Mouse (Mus musculus) urinary bladder, postnatal 25 days (tissue): Measurements from ENCODE around the gene Kalrn.

Source experiments
- DNase-seq: peaks from one replicate; pipeline ENCODE4 v3.0.0; 2022; ENCODE audit warnings: low spot score

Kalrn gene

GRCm38 (mm10) chr16:34034267-34034666 is 539.1 kb downstream of the Kalrn start:
- no peak for DNase-seq

GRCm38 (mm10) chr16:34032011-34032645 is 541.2 kb downstream of the Kalrn start:
- no peak for DNase-seq

GRCm38 (mm10) chr16:34031565-34031964 is 541.8 kb downstream of the Kalrn start:
- DNase-seq: no peak

DNA sequence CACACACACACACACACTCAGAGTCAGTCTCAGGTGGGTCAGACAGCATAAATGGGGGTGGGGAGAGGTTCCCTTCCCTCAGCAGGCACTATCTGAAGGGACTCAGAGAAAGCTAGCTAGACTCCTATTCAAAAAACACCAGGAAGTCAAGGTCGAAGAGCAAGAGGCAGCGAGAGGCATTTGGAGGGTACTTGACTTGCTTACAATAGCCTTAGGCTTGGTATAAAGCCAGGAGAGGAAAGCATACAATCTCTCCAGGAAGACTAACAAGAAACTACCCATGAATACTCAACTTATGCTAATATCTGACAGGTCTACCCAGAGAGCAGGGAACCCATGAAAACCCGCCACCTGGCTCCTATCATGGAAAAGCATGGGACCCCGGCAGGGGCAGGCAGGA is 543.0 kb downstream of the Kalrn start:
- no peak for DNase-seq

DNA sequence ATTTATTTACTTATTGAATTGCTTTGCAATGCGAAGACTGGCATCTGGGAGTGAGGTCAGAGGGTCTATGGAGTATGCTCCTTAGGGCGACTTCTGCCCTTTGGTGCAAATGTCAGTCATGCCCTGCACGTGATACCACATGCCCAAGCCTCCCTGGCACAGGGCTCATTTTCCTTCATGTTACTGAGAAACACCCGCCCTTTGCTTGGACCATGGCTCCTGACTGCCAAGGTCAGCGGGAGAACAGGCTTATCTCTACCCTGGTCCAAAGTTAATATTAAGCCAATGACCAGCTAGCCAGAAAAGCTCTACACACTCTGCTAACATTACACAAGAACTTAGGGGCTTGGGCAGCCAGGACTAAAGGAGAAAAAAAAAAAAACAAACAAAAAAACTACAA is 543.5 kb downstream of the Kalrn start:
- no peak for DNase-seq

- no peak for DNase-seq
Observed at GRCm38 (mm10) chr16:34017241-34017640, 556.1 kb downstream of the Kalrn start.

DNA sequence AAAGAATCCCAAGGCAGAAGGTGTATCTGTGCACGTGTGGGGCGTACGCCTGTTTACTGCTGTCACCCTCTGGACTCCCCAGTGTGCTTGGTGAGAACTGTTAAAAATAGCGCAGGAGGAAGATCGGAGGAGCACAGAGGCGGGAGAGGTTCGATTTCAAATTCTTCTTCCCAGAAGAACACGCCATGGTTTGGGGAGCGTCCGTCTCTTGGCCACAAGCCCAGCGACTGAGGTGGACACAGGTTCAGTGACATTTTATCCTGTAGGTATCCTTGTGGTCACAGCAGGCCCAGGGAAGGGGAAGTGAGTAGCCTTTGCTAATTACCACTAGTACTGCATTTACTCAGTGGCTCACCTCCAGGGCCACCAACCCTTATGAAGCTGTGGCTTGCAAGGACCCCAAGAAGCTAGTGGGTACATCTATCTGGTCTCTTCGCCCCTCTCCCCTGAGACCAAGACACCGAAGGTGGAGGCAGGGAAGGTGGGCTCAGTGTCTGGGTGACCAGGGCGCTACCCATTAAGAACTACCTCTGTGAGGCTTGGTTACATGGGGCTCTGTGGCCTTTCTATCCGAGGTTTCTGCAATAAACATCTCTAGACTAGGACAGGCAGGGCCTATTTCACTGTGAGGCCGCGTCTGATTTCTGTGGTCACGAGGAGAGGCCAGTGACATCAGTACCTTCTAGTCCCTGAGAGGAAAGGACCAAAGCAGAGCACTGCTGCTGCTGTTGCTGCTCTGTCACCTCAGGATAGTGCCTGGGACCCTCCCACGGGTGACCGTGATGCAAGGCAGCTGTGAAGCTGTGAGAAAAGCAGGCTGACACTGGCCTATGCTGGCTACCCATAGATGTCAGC is 561.1 kb downstream of the Kalrn start:
- DNase-seq: no peak

DNA sequence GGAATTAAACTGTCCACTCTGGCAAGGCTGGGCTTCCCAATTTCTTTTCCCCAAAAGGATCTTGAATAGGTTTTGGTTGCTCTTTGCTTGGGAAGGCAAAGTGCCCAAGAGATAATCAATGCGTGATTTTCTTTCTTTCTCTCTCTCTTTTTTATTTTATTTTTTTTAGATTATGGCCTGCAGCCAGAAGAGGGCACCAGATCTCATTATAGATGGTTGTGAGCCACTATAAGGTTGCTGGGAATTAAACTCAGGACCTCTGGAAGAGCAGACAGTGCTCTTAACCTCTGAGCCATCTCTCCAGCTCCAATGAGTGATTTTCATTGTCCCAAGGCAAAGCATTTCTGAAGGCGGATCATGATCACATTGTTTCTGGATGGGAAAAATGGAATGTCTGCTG is 563.8 kb downstream of the Kalrn start:
- DNase-seq: no peak

DNA sequence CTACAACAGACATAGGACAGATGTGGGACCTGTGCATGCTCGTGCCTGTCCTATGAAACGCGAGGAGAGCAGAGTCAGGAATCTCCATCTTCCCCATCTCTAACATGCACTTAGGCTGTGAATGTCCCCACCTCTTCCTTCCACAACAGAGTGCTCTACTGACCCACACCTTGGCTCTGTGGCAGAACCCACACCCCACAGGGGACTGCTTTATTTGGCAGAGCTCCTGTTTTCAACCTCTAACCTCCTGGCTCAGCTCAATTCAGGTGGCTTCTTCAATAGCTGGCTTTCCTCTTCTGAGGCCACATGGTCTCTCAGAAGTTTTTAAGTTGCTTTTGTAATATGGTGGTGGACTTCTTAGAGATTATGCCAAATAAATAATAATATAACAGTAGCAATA is 567.3 kb downstream of the Kalrn start:
- DNase-seq: no peak

DNA sequence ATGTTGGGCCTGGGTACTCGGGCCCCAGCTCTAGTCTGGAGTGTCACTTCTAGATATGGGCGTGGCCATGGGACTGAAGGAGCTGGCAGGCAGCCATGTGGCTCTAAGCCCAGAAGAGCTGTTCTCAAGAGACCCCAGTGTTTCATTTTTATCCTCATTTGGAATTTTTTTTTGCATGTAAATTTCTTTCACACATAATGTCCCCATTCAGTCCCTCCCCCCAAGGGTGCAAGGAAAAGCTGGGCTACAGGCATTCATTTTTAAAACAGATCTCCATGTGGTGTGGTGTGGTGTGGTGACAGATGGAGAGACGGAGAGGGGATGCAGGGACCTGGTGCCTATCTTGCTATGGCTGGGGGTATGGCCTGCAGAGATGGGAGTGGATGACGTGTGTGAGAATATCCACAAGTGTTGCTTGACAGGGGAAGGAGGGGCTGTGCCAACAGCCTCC is 569.2 kb downstream of the Kalrn start:
- DNase-seq: no peak

- DNase-seq: no peak
Observed at GRCm38 (mm10) chr16:34003566-34004127, 569.7 kb downstream of the Kalrn start.

DNA sequence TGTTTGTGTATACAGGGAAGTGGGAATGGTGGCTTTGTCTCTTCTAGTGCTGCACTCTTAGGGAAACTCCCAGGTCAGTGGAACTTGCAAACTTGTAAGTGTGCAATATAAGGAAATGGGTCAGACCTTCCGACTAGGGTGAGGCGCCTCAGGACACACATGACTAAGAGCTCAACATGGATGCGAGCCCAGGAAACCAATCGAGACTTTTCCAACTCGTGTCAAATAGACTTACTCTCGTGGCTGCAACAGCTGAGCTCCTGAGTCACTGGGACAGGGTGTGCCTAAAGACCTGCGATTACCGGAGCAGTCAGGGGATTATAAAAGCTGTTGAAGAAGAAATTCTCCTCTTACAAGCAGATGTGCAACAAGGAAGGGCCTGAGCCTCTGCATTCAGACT is 572.6 kb downstream of the Kalrn start:
- no peak for DNase-seq

GRCm38 (mm10) chr16:33999388-33999787 is 573.9 kb downstream of the Kalrn start:
- DNase-seq: peak; percentile 45

DNA sequence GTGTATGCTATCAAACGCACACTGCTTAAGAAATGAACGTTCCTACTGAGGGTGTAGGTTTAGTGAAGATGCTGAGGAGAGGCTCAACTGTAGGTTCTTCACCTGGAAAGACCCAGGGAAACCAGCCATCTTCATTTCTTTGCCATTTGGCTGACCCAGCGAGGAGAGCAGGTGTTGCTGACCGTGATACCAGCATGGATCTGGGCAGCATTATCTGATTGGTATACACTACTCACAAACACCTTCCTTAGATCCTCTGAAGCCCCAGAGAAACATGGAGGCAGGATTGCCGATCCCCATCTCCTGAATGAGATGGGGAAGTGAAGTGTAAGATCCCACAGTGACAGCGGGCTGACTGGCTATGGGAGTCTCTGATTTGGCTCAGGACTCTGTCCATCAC is 575.3 kb downstream of the Kalrn start:
- DNase-seq: no peak

- peak; percentile 63 for DNase-seq
Observed at GRCm38 (mm10) chr16:33996030-33996429, 577.3 kb downstream of the Kalrn start.

- no peak for DNase-seq
Observed at GRCm38 (mm10) chr16:33995496-33995895, 577.8 kb downstream of the Kalrn start.

DNA sequence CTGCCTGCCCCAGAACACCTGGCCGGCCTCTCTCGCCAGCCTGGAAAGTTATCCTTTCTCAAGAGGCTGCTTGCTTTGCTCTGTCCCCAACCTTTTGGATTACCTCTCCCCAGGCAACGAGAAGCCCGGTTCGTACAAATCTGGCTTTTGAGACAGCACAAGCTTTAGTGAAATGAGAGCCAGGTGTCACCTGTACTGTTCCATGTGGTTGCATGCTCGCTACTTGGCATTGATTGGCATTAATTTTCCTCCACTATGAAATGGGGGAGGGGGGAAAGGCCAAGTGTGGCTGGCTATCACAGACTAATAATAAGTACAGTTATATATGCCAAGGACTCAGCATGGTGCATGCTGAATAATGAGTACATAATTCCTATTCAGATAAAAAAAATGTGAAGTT is 579.0 kb downstream of the Kalrn start:
- no peak for DNase-seq

DNA sequence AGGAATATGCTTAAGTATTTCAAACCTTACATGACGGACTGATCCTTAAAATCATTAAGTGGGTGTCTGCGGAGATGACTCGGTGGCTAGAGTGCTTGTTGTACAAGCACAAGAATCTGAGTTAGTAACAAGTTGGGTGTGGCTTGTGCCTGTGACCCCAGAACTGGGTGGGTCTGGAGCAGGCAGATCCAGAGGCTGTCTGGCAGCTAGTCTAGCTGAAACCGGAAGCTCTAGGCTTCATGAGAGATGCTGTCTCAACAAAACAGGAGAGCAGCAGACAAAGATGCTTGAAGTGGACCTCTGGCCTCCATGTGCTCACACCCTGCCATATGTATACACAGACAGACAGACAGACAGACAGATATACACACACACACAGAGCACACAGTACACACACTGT is 582.6 kb downstream of the Kalrn start:
- DNase-seq: no peak

GRCm38 (mm10) chr16:33989106-33989505 is 584.2 kb downstream of the Kalrn start:
- no peak for DNase-seq

DNA sequence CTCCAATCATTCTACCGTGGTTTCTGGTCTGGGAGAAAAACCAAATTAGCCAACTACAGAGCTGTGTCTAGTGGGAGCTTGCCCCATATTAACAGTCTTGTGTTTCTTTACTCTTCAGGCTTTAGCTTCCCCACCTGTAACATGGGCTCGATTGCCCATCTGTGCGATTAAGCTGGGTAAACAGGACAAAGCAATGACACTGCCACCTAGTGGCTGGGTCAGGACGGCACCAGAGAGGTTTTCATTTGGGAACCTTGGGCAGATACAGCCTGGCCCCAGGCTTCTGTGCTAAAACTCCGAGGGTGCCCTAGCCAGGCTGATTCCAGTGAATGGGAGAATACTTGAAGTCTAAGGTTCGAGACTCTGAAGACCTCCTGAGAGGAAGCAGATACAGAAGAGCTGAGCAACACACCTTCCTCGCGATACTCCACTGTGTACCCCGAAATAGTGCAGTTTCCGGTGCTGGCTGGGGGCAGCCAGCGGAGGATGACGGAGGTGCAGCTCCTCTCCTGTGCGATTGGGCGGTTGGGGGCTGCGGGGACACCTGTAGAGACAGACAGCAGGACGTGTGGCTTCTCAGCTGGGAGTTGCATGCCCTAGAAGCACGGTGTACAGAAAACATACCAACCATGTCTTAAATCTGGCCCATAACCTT is 584.8 kb downstream of the Kalrn start:
- peak; percentile 58 for DNase-seq

DNA sequence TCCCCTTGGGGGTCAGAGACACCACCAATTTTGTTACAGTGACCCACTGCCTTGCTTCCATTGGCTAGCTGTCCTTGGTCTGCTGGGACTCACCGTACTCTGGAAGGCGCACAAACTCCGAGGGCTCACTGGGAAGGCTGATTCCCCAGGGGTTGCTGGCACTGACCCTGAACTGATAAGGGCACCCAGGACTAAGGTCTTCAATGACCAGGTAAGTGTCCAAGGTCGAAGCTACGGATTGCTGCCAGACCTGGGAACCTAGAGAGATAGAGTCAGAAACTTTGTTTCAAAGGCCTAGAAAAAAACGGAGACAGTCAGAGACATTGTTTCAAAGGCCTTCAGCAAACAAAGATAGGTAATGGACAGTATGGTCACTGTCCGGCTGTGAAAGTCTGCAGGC is 586.3 kb downstream of the Kalrn start:
- DNase-seq: no peak

GRCm38 (mm10) chr16:33985372-33985771 is 588.0 kb downstream of the Kalrn start:
- no peak for DNase-seq

DNA sequence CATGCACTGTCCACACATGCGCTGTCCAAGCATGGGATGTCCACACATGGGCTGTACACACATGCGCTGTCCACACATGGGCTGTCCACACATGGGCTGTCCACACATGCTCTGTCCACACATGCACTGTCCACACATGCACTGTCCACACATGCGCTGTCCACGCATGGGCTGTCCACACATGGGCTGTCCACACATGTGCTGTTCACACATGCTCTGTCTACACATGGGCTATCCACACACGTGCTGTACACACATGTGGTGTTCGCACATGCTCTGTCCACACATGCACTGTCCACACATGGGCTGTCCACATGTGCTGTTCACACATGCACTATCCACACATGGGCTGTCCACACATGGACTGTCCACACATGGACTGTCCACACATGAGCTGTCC is 589.6 kb downstream of the Kalrn start:
- DNase-seq: no peak
